Mouse (Mus musculus) midbrain, postnatal 0 days (tissue): ENCODE measurements around the gene Inpp4b. TPM values are rescaled to one million over a fixed set of nuclear protein-coding genes. Genes with fewer than 3 reads are reported as not detected.

Source experiments
- ATAC-seq: fragments of 200-750 bp; cut with Nextera tagmentation; 2 replicates; pipeline ENCODE4 v1.8.0; 2017; ENCODE audit warnings: moderate number of reproducible peaks, mild to moderate bottlenecking, moderate TSS enrichment, moderate library complexity; ENCODE audit not compliant: low FRiP score
- DNase-seq: peaks from one replicate; pipeline ENCODE4 v3.0.0-alpha.2; 2015; ENCODE audit warnings: low spot score
- H3K27ac ChIP-seq: fragments of 300-500 bp; sonication (generic); 2 replicates; pipeline ENCODE4 v1.5.1; 2014; ENCODE audit warnings: low read depth, mild to moderate bottlenecking, low read length, mixed read lengths
- H3K27me3 ChIP-seq: fragments of 300-500 bp; sonication (generic); 2 replicates; pipeline ENCODE4 v1.6.1; 2014; ENCODE audit warnings: low read length, control low read depth, mixed read lengths; ENCODE audit not compliant: insufficient read depth
- H3K36me3 ChIP-seq: fragments of 300-500 bp; sonication (generic); 2 replicates; pipeline ENCODE4 v1.6.1; 2014; ENCODE audit warnings: low read length, control low read depth, mixed read lengths; ENCODE audit not compliant: insufficient read depth
- H3K4me1 ChIP-seq: fragments of 300-500 bp; sonication (generic); 2 replicates; pipeline ENCODE4 v1.6.1; 2014; ENCODE audit warnings: mild to moderate bottlenecking, control low read depth, antibody characterized with exemption, low read length, mixed read lengths; ENCODE audit not compliant: insufficient read depth
- H3K4me2 ChIP-seq: fragments of 300-500 bp; sonication (generic); 2 replicates; pipeline ENCODE4 v1.6.1; 2014; ENCODE audit warnings: low read depth, mild to moderate bottlenecking, low read length, mixed read lengths; ENCODE audit not compliant: poor library complexity, severe bottlenecking
- H3K4me3 ChIP-seq: fragments of 300-500 bp; sonication (generic); 2 replicates; pipeline ENCODE4 v1.5.1; 2014; ENCODE audit warnings: low read depth, mild to moderate bottlenecking, low read length, moderate library complexity
- H3K9ac ChIP-seq: fragments of 300-500 bp; sonication (generic); replicated peaks from 2 replicates; pipeline ENCODE4 v1.6.1; 2014; ENCODE audit warnings: mild to moderate bottlenecking, low read length, moderate library complexity, mixed read lengths; ENCODE audit not compliant: poor library complexity, severe bottlenecking
- H3K9me3 ChIP-seq: fragments of 300-500 bp; sonication (generic); 2 replicates; pipeline ENCODE4 v1.6.1; 2016; ENCODE audit warnings: low read length, control low read depth
- CTCF ChIP-seq: IDR thresholded peaks from 2 replicates; pipeline ENCODE4 v1.5.1; 2016; ENCODE audit warnings: antibody characterized with exemption, mild to moderate bottlenecking
- WGBS: fragments of 180-500 bp; shearing (Covaris S2); extraction: QIAGEN DNeasy Blood & Tissue Kit; methylation state at CpG from one replicate; pipeline ENCODE4 v1.1.7; 2014; 5-methylcytosine and 5-hydroxymethylcytosine counted together
- polyA plus RNA-seq: library from polyadenylated mRNA; unstranded; fragments of >200 nt; fragmentation: Nextera tagmentation; extraction: Ambion mirVana; gene quantifications from 2 replicates; pipeline ENCODE4 v1.2.1, GENCODE M21; 2015
- total RNA-seq: library from RNA; depleted of rRNA; stranded (reverse); fragments of >200 nt; gene quantifications from 2 replicates; pipeline ENCODE4 v1.2.3, GENCODE M21; 2014

The Inpp4b gene
- total and polyA plus RNA-seq, 2 experiments from 2014 or later, result 11.2 to 14.6 TPM

- Histone ChIP-seq H3K27ac (no peak overlapping the region), H3K4me1 (no peaks in the 10 kb centered on the region), H3K9me3 (no peaks in the 10 kb centered on the region), H3K4me3 (no peak overlapping the region), H3K9ac (no peak overlapping the region), H3K36me3 (no peaks in the 10 kb centered on the region), H3K27me3 (no peaks in the 10 kb centered on the region), H3K4me2 (no peak overlapping the region)
- DNase-seq (no peak), ATAC-seq (no peak)
- TF ChIP-seq CTCF, result no peak
Measured at GRCm38 (mm10) chr8:81514425-81514824, 172.1 kb downstream of the Inpp4b start.

DNA sequence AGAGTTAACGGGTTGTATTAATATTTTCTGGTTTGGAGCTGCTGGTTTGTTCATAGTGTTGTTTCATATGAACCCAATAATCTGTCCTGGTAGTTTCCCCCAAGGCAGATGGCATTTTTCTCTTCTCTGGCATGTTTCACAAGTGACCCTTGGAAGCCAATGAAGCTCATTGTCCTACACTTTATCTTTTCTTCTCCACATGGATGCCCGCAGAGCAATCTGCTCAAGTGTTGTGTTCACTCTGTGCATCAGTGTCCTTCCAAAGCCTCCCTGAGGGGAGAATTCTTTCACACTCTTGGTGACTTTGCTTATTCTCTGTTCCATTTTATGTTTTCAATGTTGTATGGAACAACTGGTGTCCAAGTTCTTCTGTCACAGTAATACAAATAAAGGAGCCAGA, 179.7 kb downstream of the Inpp4b start:
- Histone ChIP-seq H3K9ac (no peak overlapping the region), H3K4me1 (no peaks in the 10 kb centered on the region), H3K4me2 (no peak overlapping the region), H3K36me3 (no peaks in the 10 kb centered on the region), H3K27me3 (no peaks in the 10 kb centered on the region), H3K9me3 (no peaks in the 10 kb centered on the region), H3K4me3 (no peak overlapping the region), H3K27ac (no peak overlapping the region)
- peak; percentile 0 for DNase-seq
- TF ChIP-seq CTCF, result no peak
- ATAC-seq, result no peak
- WGBS, result 83% methylated on average over 2 of the region's 2 CpGs

DNA sequence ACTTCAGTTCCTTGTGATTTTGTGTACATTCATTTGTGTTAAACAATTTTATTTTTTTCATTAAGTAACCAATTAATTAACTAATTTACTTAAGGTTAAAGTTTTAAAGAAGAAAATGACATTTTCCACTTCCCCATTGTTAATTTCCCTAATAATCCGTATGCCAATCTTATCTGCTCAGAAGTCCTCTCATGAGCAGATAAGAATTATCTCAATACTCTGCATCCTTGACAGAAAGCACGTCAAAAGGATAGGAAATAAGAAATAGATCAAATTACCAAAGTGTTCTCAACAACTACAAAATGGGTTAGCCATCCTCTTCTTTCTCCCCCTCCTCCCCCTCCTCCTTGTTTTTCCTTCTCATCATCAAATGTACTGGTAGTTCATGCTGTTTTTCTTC, 182.2 kb downstream of the Inpp4b start:
- H3K4me3 ChIP-seq, result no peak overlapping the region
- no peak overlapping the region for H3K9ac ChIP-seq
- H3K36me3 ChIP-seq, result no peaks in the 10 kb centered on the region
- H3K4me2 ChIP-seq, result no peak overlapping the region
- H3K4me1 ChIP-seq, result no peaks in the 10 kb centered on the region
- H3K27me3 ChIP-seq, result no peaks in the 10 kb centered on the region
- ATAC-seq, result no peak
- H3K27ac ChIP-seq, result no peak overlapping the region
- no peak for DNase-seq
- no peak for TF ChIP-seq CTCF
- no peaks in the 10 kb centered on the region for H3K9me3 ChIP-seq
- 45% methylated on average over 2 of the region's 2 CpGs for WGBS

DNA sequence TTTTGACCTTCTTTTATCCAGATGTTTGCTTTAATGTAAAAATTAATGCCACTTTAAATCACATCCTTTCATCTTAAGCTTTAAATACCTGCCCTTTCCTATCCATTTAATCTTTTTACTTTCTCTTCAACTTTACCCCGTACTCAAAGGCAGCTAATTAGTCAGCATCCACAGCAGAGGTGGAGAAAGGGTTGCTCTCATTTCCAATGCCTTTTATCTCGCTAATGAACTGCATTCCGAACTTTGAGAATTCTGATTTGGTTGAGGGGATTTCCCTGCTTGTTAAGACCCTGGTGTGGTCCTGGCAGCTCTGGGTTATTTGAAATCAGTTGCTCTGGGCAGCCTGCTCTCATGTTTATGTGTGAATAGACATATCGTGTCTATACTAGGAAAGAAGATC, 185.3 kb downstream of the Inpp4b start:
- Histone ChIP-seq H3K4me2 (no peak overlapping the region), H3K9ac (no peak overlapping the region), H3K27me3 (no peaks in the 10 kb centered on the region), H3K4me3 (no peak overlapping the region), H3K9me3 (no peaks in the 10 kb centered on the region), H3K27ac (no peak overlapping the region), H3K4me1 (no peaks in the 10 kb centered on the region), H3K36me3 (no peaks in the 10 kb centered on the region)
- whole genome bisulfite sequencing, result 14% methylated on average over 4 of the region's 4 CpGs
- no peak for TF ChIP-seq CTCF
- ATAC-seq, result no peak
- no peak for DNase-seq

GRCm38 (mm10) chr8:81538310-81538709, 196.0 kb downstream of the Inpp4b start:
- 89% methylated on average over 3 of the region's 3 CpGs for WGBS
- ATAC-seq, result no peak

DNA sequence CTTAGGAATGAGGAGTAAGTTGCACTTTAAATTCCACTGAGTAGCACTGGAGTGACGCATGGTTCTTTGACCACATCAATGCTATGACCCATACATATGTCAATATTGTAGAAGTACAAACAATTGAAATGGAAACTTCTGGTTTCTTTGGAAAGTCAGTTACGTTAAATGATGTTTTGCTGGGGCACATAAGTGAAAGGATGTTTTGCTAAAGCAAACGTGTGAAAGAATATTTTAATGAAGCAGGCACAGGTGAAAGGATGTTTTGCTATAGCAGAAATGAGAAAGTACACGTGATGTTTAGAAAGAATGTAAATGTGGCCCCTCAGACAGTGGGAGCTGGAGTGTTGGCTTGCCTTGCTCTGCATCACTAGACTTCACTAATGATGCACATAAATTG, 216.2 kb downstream of the Inpp4b start:
- no peak for TF ChIP-seq CTCF
- no peak for DNase-seq
- WGBS, result 88% methylated on average over 4 of the region's 4 CpGs
- Histone ChIP-seq H3K9ac (no peak overlapping the region), H3K4me2 (no peak overlapping the region), H3K36me3 (no peaks in the 10 kb centered on the region), H3K27me3 (no peaks in the 10 kb centered on the region), H3K4me3 (no peak overlapping the region), H3K4me1 (no peaks in the 10 kb centered on the region), H3K27ac (no peak overlapping the region), H3K9me3 (no peaks in the 10 kb centered on the region)
- no peak for ATAC-seq

More at GRCm38 (mm10) chr8:81538310-81538709, 196.0 kb downstream of the Inpp4b start:
- no peak for TF ChIP-seq CTCF
- Histone ChIP-seq H3K4me1 (no peaks in the 10 kb centered on the region), H3K27me3 (no peaks in the 10 kb centered on the region), H3K9ac (no peak overlapping the region), H3K4me3 (no peak overlapping the region), H3K27ac (no peak overlapping the region), H3K9me3 (no peaks in the 10 kb centered on the region), H3K36me3 (no peaks in the 10 kb centered on the region), H3K4me2 (no peak overlapping the region)
- no peak for DNase-seq

GRCm38 (mm10) chr8:81562405-81562804, 220.0 kb downstream of the Inpp4b start:
- H3K36me3 ChIP-seq, result no peaks in the 10 kb centered on the region
- H3K9ac ChIP-seq, result no peak overlapping the region
- DNase-seq (no peak), ATAC-seq (no peak)
- no peaks in the 10 kb centered on the region for H3K27me3 ChIP-seq
- no peak overlapping the region for H3K4me3 ChIP-seq
- no peak overlapping the region for H3K4me2 ChIP-seq
- no peaks in the 10 kb centered on the region for H3K9me3 ChIP-seq
- no peak for TF ChIP-seq CTCF
- no peaks in the 10 kb centered on the region for H3K4me1 ChIP-seq
- 69% methylated on average over 1 of the region's 1 CpGs for WGBS
- no peak overlapping the region for H3K27ac ChIP-seq
